Mouse (Mus musculus) forebrain, embryonic 10.5 days (tissue): Measurements from ENCODE around the gene Celf2. TPM values are rescaled to one million over a fixed set of nuclear protein-coding genes. Genes with fewer than 3 reads are reported as not detected.

Experiments used
- DNase-seq: peaks from one replicate; pipeline ENCODE4 v3.0.0-alpha.2; 2017; ENCODE audit warnings: low spot score; ENCODE audit errors: extremely low spot score
- H3K27ac ChIP-seq: fragments of 300-500 bp; sonication (generic); 2 replicates; pipeline ENCODE4 v1.5.1; 2016; ENCODE audit warnings: mild to moderate bottlenecking
- H3K27me3 ChIP-seq: fragments of 300-500 bp; sonication (generic); 2 replicates; pipeline ENCODE4 v1.6.1; 2016; ENCODE audit warnings: mild to moderate bottlenecking; ENCODE audit not compliant: poor library complexity, severe bottlenecking
- H3K36me3 ChIP-seq: fragments of 300-500 bp; sonication (generic); replicated peaks from 2 replicates; pipeline ENCODE4 v1.6.1; 2016; ENCODE audit warnings: mild to moderate bottlenecking, moderate library complexity
- H3K4me1 ChIP-seq: fragments of 300-500 bp; sonication (generic); 2 replicates; pipeline ENCODE4 v1.6.1; 2016
- H3K4me3 ChIP-seq: fragments of 300-500 bp; sonication (generic); 2 replicates; pipeline ENCODE4 v1.5.1; 2016; ENCODE audit warnings: mild to moderate bottlenecking, moderate library complexity
- H3K9me3 ChIP-seq: fragments of 300-500 bp; sonication (generic); 2 replicates; pipeline ENCODE4 v1.6.1; 2016; ENCODE audit warnings: mild to moderate bottlenecking, moderate library complexity
- WGBS: fragments of 180-500 bp; shearing (Covaris S2); methylation state at CpG from one replicate; pipeline ENCODE4 v1.1.7; 2016; 5-methylcytosine and 5-hydroxymethylcytosine counted together
- polyA plus RNA-seq: library from polyadenylated mRNA; unstranded; fragments of >200 nt; fragmentation: Nextera tagmentation; extraction: Ambion mirVana; gene quantifications from 2 replicates; pipeline ENCODE4 v1.2.1, GENCODE M21; 2016

The Celf2 gene
- polyA plus RNA-seq, 1 experiment from 2014 or later: 58.2 TPM

DNA sequence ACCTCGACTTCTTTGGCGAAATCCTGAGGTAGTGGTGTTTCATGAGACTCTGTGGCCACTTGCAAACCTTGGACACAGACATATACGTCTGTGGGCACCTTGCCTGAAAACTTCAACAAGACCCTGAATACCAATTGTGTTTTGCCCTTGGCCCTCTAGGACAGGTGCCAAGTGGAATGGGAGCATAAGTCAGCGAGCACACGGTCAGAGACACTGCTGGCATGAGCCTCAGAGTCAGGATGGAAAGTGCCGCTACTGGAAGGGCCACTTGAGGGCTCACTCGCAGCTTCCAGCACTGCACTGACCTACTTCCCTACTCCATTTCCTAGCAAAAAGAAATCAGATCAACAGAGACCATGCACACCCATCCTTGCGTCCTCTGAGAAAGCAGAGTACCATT is 783.3 kb downstream of the Celf2 start:
- H3K27ac ChIP-seq: no peak overlapping the region
- H3K4me1 ChIP-seq: peaks cover 47% of the 10 kb centered on the region
- H3K4me3 ChIP-seq: no peak overlapping the region
- WGBS: 88% methylated on average over 8 of the region's 8 CpGs
- no peak for DNase-seq
- H3K27me3 ChIP-seq: no peaks in the 10 kb centered on the region
- H3K36me3 ChIP-seq: no peaks in the 10 kb centered on the region
- H3K9me3 ChIP-seq: no peaks in the 10 kb centered on the region

DNA sequence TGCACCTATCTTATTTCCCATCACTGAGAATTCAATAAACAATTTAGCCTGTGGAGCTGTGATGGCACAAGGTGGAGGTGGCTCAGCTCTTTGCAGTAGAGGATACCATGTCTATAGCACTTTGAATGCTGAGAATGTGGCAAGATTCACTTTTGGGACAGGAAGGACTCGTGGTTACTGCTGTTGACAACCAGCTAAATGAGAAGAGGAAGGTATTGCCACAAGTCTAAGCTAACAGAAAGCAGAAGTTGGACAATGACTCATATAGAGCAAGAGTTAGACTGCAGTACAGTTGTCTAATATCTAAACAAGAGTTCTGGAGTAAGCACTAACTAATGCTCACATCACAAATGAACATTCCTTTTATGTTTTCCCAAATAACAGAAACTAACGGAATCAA is 785.8 kb downstream of the Celf2 start:
- Histone ChIP-seq H3K4me3 (no peak overlapping the region), H3K4me1 (peaks cover 34% of the 10 kb centered on the region), H3K36me3 (no peaks in the 10 kb centered on the region), H3K27ac (no peak overlapping the region), H3K9me3 (no peaks in the 10 kb centered on the region), H3K27me3 (no peaks in the 10 kb centered on the region)
- 85% methylated on average over 2 of the region's 2 CpGs for WGBS
- no peak for DNase-seq

DNA sequence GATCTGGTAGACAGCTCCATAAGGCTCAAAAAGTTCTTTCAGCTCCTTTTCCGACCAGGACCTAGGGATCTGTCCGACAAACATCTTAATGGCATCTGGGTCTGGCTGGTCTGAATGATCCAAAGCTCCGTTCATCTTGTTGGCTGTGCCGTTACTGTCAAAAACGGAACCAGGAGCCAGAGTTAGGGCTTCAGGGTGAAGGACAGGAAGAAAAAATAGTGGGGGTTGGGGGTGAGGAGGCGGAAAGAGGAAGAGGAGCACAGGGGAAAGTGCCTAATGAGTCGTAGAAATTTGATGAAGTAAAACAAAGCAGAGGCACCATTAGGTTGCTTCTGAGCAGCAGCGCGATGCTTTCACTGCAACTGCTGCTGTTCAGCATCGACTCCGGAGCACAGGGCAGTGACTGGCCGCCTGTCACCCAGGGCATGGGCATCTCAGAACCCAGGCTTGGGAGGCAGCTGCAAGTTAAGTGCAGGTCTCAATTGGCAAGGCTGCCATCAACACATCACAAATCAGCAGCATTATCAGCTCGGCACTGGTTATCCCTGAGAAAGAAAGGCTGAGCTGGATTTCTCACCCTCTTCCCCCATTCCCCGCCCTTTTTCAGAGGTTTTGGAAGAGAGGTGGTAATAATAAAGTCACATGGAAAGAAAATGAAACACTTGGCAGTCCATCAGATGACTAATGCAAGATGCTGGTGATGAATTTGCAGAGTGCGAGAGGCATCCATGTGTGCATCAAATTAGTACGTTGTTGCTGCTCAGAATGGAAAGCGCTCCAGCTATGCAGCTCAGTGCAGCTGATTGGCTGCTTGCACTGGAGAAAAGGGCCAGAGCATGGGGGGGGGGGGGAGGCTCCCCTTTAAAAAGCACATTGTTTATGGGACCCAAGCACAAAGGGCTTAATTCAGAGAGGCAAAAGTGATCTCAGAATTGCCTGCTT is 787.6 kb downstream of the Celf2 start:
- Histone ChIP-seq H3K4me1 (peaks cover 34% of the 10 kb centered on the region), H3K9me3 (no peaks in the 10 kb centered on the region), H3K27ac (peak overlapping the region; percentile 87), H3K36me3 (no peaks in the 10 kb centered on the region), H3K4me3 (peak overlapping the region; percentile 55), H3K27me3 (no peaks in the 10 kb centered on the region)
- peak; percentile 56 for DNase-seq
- 8% methylated on average over 17 of the region's 17 CpGs for WGBS

DNA sequence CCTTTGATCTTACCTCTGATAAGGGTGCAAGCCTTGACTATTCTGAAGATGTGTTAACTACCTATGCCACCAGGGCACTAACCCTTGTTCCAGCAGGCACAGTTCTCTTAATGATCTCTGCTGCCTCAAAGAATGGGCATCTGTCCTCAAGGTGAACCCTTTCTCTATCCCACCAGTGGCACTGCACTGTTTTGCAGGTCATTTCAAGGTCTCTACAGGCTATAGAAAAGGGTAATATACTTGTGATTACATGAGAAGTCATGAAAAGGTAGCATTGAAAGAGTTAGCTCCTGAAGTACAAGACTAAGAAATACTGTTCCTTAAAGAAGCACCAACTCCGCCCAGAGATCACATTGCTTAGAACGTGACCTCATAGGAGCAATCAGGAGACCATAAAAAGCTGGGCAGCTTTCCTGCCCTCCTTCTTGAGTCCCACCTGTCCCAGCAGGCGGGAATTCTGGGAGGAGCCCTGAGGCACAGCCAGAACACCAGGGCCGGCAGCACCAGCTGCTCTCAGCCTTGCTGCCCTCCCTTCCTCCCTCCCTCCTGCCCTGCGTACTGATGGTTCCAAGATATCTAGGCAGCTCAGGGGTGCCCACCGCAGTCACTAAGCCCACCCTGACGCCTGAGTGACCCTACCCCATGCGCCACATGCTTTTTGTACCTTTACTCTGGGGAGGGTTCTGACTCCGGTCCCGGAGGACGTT is 788.5 kb downstream of the Celf2 start:
- Histone ChIP-seq H3K36me3 (no peaks in the 10 kb centered on the region), H3K27ac (peak overlapping the region; percentile 87), H3K27me3 (no peaks in the 10 kb centered on the region), H3K4me1 (peaks cover 34% of the 10 kb centered on the region), H3K4me3 (peak overlapping the region; percentile 55), H3K9me3 (no peaks in the 10 kb centered on the region)
- peak; percentile 36 for DNase-seq
- 33% methylated on average over 11 of the region's 11 CpGs for WGBS

DNA sequence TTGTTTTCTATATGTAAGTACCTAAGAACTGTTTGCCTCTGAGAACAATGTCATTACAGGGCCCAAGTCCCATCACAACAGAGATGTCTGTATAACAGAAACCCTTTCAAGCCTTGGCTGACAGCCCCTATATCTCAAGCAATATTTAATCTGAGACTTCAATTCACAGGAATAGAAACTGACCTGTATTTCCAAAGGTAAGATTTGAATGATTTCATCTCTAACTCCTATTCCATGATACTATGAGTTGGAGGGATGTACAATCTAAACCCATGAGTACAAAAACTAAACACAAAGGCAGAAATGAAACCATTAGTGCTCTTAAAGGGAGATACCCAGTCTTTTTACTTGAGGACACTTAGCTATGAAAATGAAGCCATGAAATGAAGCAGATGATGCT is 790.5 kb downstream of the Celf2 start:
- peaks cover 34% of the 10 kb centered on the region for H3K4me1 ChIP-seq
- H3K27ac ChIP-seq: no peak overlapping the region
- H3K4me3 ChIP-seq: no peak overlapping the region
- H3K9me3 ChIP-seq: no peaks in the 10 kb centered on the region
- no peak for DNase-seq
- H3K27me3 ChIP-seq: no peaks in the 10 kb centered on the region
- H3K36me3 ChIP-seq: no peaks in the 10 kb centered on the region

DNA sequence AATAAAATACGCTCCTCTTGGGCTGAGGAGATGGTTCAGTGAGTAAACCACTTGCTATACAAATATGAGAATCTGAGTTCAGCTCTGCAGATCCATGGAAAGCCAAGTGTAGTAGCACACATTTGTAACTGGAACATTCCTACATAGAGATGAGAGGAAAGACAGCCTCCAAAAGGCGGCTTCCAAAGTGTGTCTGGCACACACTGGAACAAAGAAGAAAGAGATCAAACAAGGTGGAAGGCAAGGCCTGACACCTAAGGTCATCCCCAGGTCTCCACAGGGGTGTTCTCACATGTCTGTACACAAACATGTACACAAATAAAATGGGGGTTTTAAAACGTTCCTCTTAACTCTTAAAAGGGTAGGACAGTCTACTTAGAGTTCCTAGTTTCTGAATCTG is 791.4 kb downstream of the Celf2 start:
- Histone ChIP-seq H3K4me3 (no peak overlapping the region), H3K9me3 (no peaks in the 10 kb centered on the region), H3K36me3 (no peaks in the 10 kb centered on the region; the same call in 1 of the 2 replicates), H3K4me1 (peaks cover 27% of the 10 kb centered on the region), H3K27me3 (no peaks in the 10 kb centered on the region), H3K27ac (no peak overlapping the region)
- 73% methylated on average over 3 of the region's 3 CpGs for WGBS
- no peak for DNase-seq

DNA sequence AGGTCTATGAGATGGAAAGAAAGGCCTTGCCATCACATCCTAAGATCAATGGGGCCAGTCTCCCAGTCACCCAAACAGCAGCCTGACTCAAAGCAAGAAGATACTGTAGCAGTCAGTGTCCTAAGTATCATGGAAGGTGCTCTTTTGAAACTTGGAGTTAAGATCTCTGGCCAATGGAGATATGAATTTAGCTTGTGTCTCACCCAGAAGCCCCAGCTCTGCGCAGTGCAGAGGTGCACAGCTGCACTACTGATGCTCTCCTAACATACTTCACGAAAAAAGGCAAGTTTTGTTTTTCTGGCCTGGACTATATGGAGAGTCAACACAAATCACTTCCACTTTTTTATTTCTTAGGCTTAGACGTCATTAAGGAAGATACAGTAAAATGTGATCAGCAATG is 793.8 kb downstream of the Celf2 start:
- WGBS: 93% methylated on average over 3 of the region's 3 CpGs
- Histone ChIP-seq H3K27me3 (no peaks in the 10 kb centered on the region), H3K9me3 (no peaks in the 10 kb centered on the region), H3K27ac (no peak overlapping the region), H3K4me3 (no peak overlapping the region), H3K4me1 (peaks cover 3% of the 10 kb centered on the region), H3K36me3 (no peaks in the 10 kb centered on the region; the same call in 1 of the 2 replicates)
- DNase-seq: no peak

DNA sequence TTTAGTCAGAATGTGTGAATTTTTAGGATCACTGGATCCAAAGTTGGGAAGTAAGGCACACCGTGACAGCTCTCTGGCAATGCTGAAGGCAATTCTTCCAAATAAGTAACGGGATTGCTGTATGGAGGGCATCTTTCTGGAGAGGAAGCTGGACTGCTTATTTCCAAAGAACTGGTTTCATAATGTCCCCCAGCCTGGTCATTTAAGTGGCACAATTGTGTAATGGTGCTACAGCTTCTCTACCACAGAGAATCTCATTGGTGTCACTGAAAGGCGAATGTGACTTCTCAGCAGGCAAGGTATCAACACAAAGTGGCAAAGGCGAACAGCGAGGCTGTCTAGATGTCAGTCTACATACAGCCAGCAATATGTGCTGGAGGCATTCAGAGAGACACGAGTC is 795.8 kb downstream of the Celf2 start:
- Histone ChIP-seq H3K36me3 (no peaks in the 10 kb centered on the region; the same call in 1 of the 2 replicates), H3K27ac (no peak overlapping the region), H3K4me3 (no peak overlapping the region), H3K27me3 (no peaks in the 10 kb centered on the region), H3K4me1 (peaks cover 3% of the 10 kb centered on the region; the same call in 1 of the 2 replicates), H3K9me3 (no peaks in the 10 kb centered on the region)
- 88% methylated on average over 6 of the region's 6 CpGs for WGBS
- DNase-seq: no peak

DNA sequence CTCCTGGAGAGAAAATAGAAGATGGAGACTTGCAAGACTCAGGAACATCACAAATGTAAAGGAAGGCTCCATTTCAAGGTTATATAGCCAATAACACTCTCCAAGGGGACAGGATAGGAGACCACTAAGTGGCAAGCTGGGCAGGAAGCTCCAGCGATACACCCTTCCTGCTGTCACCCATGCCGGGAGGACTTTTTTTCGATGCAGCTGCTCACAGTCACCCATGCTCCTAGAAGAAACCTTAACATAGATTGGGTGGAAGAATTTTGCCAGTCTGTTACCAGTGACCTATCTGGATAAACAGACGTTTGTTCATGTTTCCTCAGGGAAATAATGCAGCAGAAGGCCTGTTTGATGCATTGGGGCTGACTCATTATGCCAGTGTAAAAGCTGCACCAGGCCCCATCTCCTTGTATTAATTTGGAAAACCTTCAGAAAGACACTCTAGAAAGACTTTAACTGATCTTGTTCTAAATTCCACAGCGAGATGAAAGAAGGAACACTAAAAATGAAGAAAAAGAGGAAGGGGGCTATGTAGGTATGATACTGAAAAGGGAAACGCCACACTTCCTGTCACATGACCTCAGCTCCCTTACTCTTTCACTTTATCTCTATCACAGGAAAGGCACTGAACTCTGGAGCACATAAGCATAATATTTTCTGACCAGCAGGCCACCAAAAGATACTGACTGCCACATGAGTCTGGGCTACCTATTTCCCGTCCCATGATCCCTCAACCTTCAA is 798.5 kb downstream of the Celf2 start:
- no peak overlapping the region for H3K27ac ChIP-seq
- H3K9me3 ChIP-seq: no peaks in the 10 kb centered on the region
- no peak for DNase-seq
- WGBS: 92% methylated on average over 7 of the region's 7 CpGs
- no peaks in the 10 kb centered on the region for H3K27me3 ChIP-seq
- peaks cover 13% of the 10 kb centered on the region for H3K4me1 ChIP-seq
- H3K36me3 ChIP-seq: no peaks in the 10 kb centered on the region; the same call in 1 of the 2 replicates
- no peak overlapping the region for H3K4me3 ChIP-seq

DNA sequence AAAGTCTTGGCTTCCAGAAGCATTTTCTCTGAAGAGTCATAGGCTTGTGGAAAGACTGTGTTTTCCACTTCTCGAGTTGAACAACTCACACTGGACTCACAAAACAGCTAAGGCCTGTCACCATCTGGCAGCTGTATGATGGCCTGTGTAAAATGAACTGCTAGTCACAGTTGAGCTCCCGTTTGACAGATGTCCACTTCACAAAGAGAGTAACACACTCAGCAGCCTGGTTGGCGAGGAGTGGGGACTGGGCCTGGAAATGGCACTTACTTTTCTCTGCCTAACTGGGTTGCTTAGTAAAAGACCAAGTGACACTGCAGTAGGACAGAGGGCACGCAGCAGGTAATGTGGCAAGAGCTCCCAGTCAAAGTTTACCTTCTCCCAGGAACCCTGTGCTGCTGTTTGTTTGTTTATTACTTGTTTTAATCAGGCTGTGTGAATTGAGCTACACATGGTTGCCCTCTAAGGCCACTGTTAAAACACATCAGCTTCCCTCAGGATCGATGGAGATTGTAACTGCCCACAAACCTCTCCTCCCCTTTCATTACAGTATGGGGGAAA is 801.3 kb downstream of the Celf2 start:
- Histone ChIP-seq H3K4me1 (peaks cover 15% of the 10 kb centered on the region), H3K27ac (peak overlapping the region; percentile 30; the same call in 1 of the 2 replicates), H3K9me3 (no peaks in the 10 kb centered on the region), H3K4me3 (no peak overlapping the region), H3K36me3 (no peaks in the 10 kb centered on the region), H3K27me3 (no peaks in the 10 kb centered on the region)
- no peak for DNase-seq
- 61% methylated on average over 5 of the region's 5 CpGs for WGBS

DNA sequence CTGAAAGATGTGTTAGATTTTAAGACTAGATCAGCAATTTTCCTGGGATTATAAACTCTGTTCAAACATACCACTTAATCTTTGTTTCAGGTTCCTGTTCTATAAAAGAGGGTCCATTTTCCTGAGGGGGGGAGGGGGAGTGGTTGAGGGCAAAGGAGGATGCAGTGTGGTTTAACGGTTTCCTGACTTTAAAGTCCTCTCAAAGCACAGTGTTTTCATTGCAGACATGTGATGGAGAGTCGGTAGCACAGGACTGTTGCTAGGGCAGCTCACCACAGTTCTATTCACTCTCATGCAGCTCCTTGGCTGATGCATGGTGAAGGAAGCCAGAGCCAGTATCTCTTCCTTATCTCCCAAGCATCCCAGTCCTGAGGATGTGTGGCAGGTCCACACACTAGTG is 802.1 kb downstream of the Celf2 start:
- Histone ChIP-seq H3K36me3 (no peaks in the 10 kb centered on the region), H3K4me3 (no peak overlapping the region), H3K4me1 (peaks cover 15% of the 10 kb centered on the region), H3K9me3 (no peaks in the 10 kb centered on the region), H3K27ac (no peak overlapping the region; the same call in 1 of the 2 replicates), H3K27me3 (no peaks in the 10 kb centered on the region)
- DNase-seq: no peak
- 65% methylated on average over 2 of the region's 2 CpGs for WGBS

DNA sequence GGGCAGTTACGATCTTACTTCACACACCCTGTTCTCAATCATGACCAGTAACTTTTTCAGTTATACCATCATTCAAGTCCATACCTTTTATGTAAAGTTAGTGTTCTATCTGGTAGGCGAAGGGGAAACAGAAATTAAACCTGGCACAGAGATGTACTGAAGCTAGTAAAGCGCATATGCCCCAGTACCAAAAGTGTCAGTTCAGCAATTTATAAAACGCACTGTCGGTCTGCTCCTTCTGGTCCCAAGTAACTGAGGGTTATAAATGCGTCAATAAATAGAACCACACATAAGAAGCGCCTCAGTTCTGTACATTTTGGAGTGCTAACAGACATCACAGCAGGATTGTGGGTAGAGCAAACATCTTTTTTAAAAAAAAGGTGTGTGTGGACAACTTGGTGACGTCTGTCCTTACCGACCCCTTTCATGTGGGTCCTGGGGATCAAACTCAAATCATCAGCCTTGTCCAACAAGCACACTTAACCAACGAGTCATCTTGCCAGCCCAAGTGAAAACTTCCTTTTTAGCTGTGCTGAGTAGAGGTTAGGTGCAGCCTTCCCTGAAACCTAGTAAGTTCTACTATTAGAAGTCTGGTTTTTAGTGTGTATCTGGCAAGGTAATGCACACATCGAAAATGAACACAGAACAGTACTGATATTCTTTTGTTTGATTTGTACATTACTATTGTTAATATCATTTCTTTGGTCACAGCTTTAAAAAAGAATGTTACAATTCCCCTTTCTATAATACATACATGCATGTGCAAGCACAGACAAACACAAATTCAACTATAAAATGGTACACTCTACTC is 803.2 kb downstream of the Celf2 start:
- Histone ChIP-seq H3K27ac (no peak overlapping the region), H3K9me3 (no peaks in the 10 kb centered on the region), H3K4me3 (no peak overlapping the region), H3K27me3 (no peaks in the 10 kb centered on the region), H3K4me1 (peaks cover 15% of the 10 kb centered on the region), H3K36me3 (no peaks in the 10 kb centered on the region)
- 92% methylated on average over 11 of the region's 11 CpGs for WGBS
- DNase-seq: no peak
